Comparison of ENCODE assay signal across 17 mouse cellular contexts in genomic region chr6:38316050-38316449, GRCm38 (mm10). TPM values are rescaled to one million over a fixed set of nuclear protein-coding genes. Genes with fewer than 3 reads are reported as not detected.
DNase-seq lines count a peak whose midpoint lies in the region; ATAC-seq and TF ChIP-seq lines count a peak whose summit lies in the region.
"Had no signal": no experiment of that assay in that cellular context is flagged by ENCODE, and none has a peak within 500 bp of the region (broad histone marks: within the 10 kb centered on the region; RNA-seq: fewer than 3 reads in every experiment).

No protein-coding gene starts in this region.

- peak overlapping the region; percentile 67 for H3K4me2 ChIP-seq in liver, embryonic 16.5 days (ENCODE audit: low read depth, low read length)
- no peak overlapping the region for H3K4me2 ChIP-seq in intestine, embryonic 15.5 days (replicated peaks)
- H3K4me2 ChIP-seq: stomach, embryonic 15.5 days had no signal

- H3K4me3 ChIP-seq in heart, embryonic 10.5 days, result no peak overlapping the region
- H3K4me3 ChIP-seq in C2C12 (ENCODE audit: insufficient read depth, poor library complexity, severe bottlenecking), result no peak overlapping the region
- peak overlapping the region; percentile 43 for H3K4me3 ChIP-seq in liver, embryonic 16.5 days (ENCODE audit: low read depth, low read length)
- H3K4me3 ChIP-seq in intestine, embryonic 15.5 days (replicated peaks), result no peak overlapping the region
- H3K4me3 ChIP-seq: limb, embryonic 10.5 days; stomach, embryonic 15.5 days had no signal

- H3K27ac ChIP-seq in heart, embryonic 10.5 days, result no peak overlapping the region
- H3K27ac ChIP-seq in liver, embryonic 16.5 days (ENCODE audit: low read length), result peak overlapping the region; percentile 96
- H3K27ac ChIP-seq in intestine, embryonic 15.5 days, result no peak overlapping the region
- H3K27ac ChIP-seq: limb, embryonic 10.5 days; stomach, embryonic 15.5 days had no signal

- H3K9me3 ChIP-seq in heart, embryonic 10.5 days, result no peaks in the 10 kb centered on the region
- no peaks in the 10 kb centered on the region for H3K9me3 ChIP-seq in liver, embryonic 16.5 days (replicated peaks; ENCODE audit: control insufficient read depth, low read length)
- no peaks in the 10 kb centered on the region for H3K9me3 ChIP-seq in intestine, embryonic 15.5 days
- H3K9me3 ChIP-seq: limb, embryonic 10.5 days; stomach, embryonic 15.5 days had no signal

- no peaks in the 10 kb centered on the region for H3K4me1 ChIP-seq in heart, embryonic 10.5 days
- peaks cover 17% of the 10 kb centered on the region for H3K4me1 ChIP-seq in liver, embryonic 16.5 days (ENCODE audit: control insufficient read depth, low read depth, low read length)
- no peaks in the 10 kb centered on the region for H3K4me1 ChIP-seq in intestine, embryonic 15.5 days (replicated peaks)
- H3K4me1 ChIP-seq: limb, embryonic 10.5 days; stomach, embryonic 15.5 days had no signal

- no peaks in the 10 kb centered on the region for H3K79me2 ChIP-seq in C2C12 (ENCODE audit: control insufficient read depth, insufficient read depth)

- H3K79me3 ChIP-seq in C2C12 (ENCODE audit: low read depth), result no peaks in the 10 kb centered on the region

- ATAC-seq in liver, embryonic 16.5 days (ENCODE audit: low read depth), result peak; percentile 90
- no peak for ATAC-seq in activated CD4-positive, CD25-positive, alpha-beta regulatory T cell, adult 4 months
- ATAC-seq in intestine, embryonic 15.5 days, result no peak
- ATAC-seq: forebrain, postnatal 0 days; intestine, embryonic 16.5 days; midbrain, embryonic 16.5 days had no signal

- 74% methylated on average over 4 of the region's 4 CpGs for WGBS in heart, embryonic 10.5 days
- WGBS in liver, embryonic 16.5 days (ENCODE audit: insufficient replicate concordance), result 71% methylated on average over 4 of the region's 4 CpGs
- WGBS in intestine, embryonic 15.5 days, result 89% methylated on average over 4 of the region's 4 CpGs

- H3ac ChIP-seq in C2C12 (ENCODE audit: control insufficient read depth, insufficient read length, low read depth), result no peak overlapping the region

- intact Hi-C loops in heart, postnatal 14 days (cut with DNase I), result no loop called here

- DNase-seq in heart, embryonic 10.5 days (ENCODE audit: low spot score), result peak; percentile 83
- DNase-seq in heart, postnatal 14 days, result no peak
- peak; percentile 93 for DNase-seq in c-Kit-positive CD71-positive TER-119-positive erythroid progenitor cells, embryonic 14.5 days (ENCODE audit: low spot score)
- DNase-seq in left cerebral cortex, adult 11 months (ENCODE audit: low spot score), result no peak
- DNase-seq: B cell, adult 2 months; cerebellum, adult 9-10 months; forebrain, postnatal 0 days; heart, postnatal 4 days; lung, postnatal 10 days had no signal

- H3K9ac ChIP-seq in liver, embryonic 16.5 days (ENCODE audit: low read depth, low read length), result peak overlapping the region; percentile 59
- H3K9ac ChIP-seq in intestine, embryonic 15.5 days, result no peak overlapping the region
- H3K9ac ChIP-seq: forebrain, postnatal 0 days; stomach, embryonic 15.5 days had no signal

- peaks cover 9% of the 10 kb centered on the region; the same call in 1 of the 2 replicates for H3K36me3 ChIP-seq in heart, embryonic 10.5 days
- peaks cover 88% of the 10 kb centered on the region for H3K36me3 ChIP-seq in C2C12 (ENCODE audit: control insufficient read depth, insufficient read depth)
- peaks cover 90% of the 10 kb centered on the region for H3K36me3 ChIP-seq in liver, embryonic 16.5 days (ENCODE audit: control insufficient read depth, insufficient read depth)
- H3K36me3 ChIP-seq in intestine, embryonic 15.5 days, result no peaks in the 10 kb centered on the region
- H3K36me3 ChIP-seq: limb, embryonic 10.5 days had no signal

- H3K27me3 ChIP-seq in heart, embryonic 10.5 days (ENCODE audit: insufficient read depth, poor library complexity, severe bottlenecking), result no peaks in the 10 kb centered on the region
- H3K27me3 ChIP-seq in C2C12 (ENCODE audit: control insufficient read depth, insufficient read depth, insufficient read length), result no peaks in the 10 kb centered on the region
- H3K27me3 ChIP-seq in liver, embryonic 16.5 days (ENCODE audit: control insufficient read depth, insufficient read depth, low read depth, low read length), result no peaks in the 10 kb centered on the region
- no peaks in the 10 kb centered on the region for H3K27me3 ChIP-seq in intestine, embryonic 15.5 days (replicated peaks)
- H3K27me3 ChIP-seq: stomach, embryonic 15.5 days had no signal

- TF ChIP-seq CTCF in C2C12 (IDR thresholded peaks at IDR 0.05; ENCODE audit: control insufficient read depth, insufficient read depth, insufficient read length), result no peak

TF ChIP-seq in C2C12, 6 proteins besides CTCF, POLR2A, EP300 and RAD21:
- TF ChIP-seq CEBPB (IDR thresholded peaks at IDR 0.05; ENCODE audit: low read depth) (no peak), MYOD1 (IDR thresholded peaks at IDR 0.05; ENCODE audit: control insufficient read depth, insufficient read length, low read depth) (peak; percentile 24)

RNA-seq across cellular contexts. Expression of gene Zc3hav1l, which starts 17.0 kb away (rescaled TPM):
- 11.9 and 13.4 TPM in 2 replicates for polyA plus RNA-seq in heart, embryonic 10.5 days (2016; fragmentation: Nextera tagmentation; extraction: Ambion mirVana)
- 1 to 10 TPM; 3.4 to 3.8 TPM for total RNA-seq in heart, postnatal 14 days (2021)
- 1.7 TPM for polyA plus RNA-seq in C2C12 (2012; fragmentation: generic; extraction: Trizol)
- polyA plus RNA-seq in liver, embryonic 16.5 days (2015; fragmentation: Nextera tagmentation; extraction: Ambion mirVana), result 1.1 and 1.4 TPM in 2 replicates
- under 1 TPM; 0.54 to 0.58 TPM for polyA plus RNA-seq in activated CD4-positive, CD25-positive, alpha-beta regulatory T cell, adult 4 months (2017; shearing (Covaris generic))
- polyA plus RNA-seq in intestine, embryonic 15.5 days (2015; fragmentation: Nextera tagmentation; extraction: Ambion mirVana), result 8.3 and 9.0 TPM in 2 replicates

RNA-seq across cellular contexts. Expression of gene Zc3hav1, which starts 38.4 kb away (rescaled TPM):
- polyA plus RNA-seq in heart, embryonic 10.5 days (2016; fragmentation: Nextera tagmentation; extraction: Ambion mirVana), result 8.0 and 9.7 TPM in 2 replicates
- 10 to 100 TPM; 16.9 to 18.8 TPM for total RNA-seq in heart, postnatal 14 days (2021)
- 20.3 TPM for polyA plus RNA-seq in C2C12 (2012; fragmentation: generic; extraction: Trizol)
- polyA plus RNA-seq in liver, embryonic 16.5 days (2015; fragmentation: Nextera tagmentation; extraction: Ambion mirVana), result 21.4 and 22.3 TPM in 2 replicates
- polyA plus RNA-seq in activated CD4-positive, CD25-positive, alpha-beta regulatory T cell, adult 4 months (2017; shearing (Covaris generic)), result 100 to 1,000 TPM; 172 to 188 TPM
- 13.9 and 15.2 TPM in 2 replicates for polyA plus RNA-seq in intestine, embryonic 15.5 days (2015; fragmentation: Nextera tagmentation; extraction: Ambion mirVana)

Comparison
In these comparisons a context has a peak if more than half of its experiments do, and no peak if none do; other contexts are left out.
1. DNase-seq: peak in heart, embryonic 10.5 days (single experiment) and c-Kit-positive CD71-positive TER-119-positive erythroid progenitor cells, embryonic 14.5 days (single experiment); none in heart, postnatal 14 days (0 of 2) and left cerebral cortex, adult 11 months (single experiment).